Mouse (Mus musculus) lung, embryonic 14.5 days (tissue): ENCODE measurements around the gene Npas3. TPM values are rescaled to one million over a fixed set of nuclear protein-coding genes. Genes with fewer than 3 reads are reported as not detected.

Experiments
- ATAC-seq: fragments of 200-750 bp; cut with Nextera tagmentation; 2 replicates; pipeline ENCODE4 v1.8.0; 2017; ENCODE audit warnings: mild to moderate bottlenecking, moderate TSS enrichment, moderate library complexity; ENCODE audit not compliant: insufficient read depth
- DNase-seq: peaks from one replicate; pipeline ENCODE4 v3.0.0-alpha.2; 2015
- H3K27ac ChIP-seq: fragments of 300-500 bp; sonication (generic); 2 replicates; pipeline ENCODE4 v1.5.1; 2014; ENCODE audit warnings: low read depth, mild to moderate bottlenecking, moderate library complexity
- H3K27me3 ChIP-seq: fragments of 300-500 bp; sonication (generic); 2 replicates; pipeline ENCODE4 v1.6.1; 2014; ENCODE audit warnings: low read length, control low read depth; ENCODE audit not compliant: insufficient read depth
- H3K36me3 ChIP-seq: fragments of 300-500 bp; sonication (generic); 2 replicates; pipeline ENCODE4 v1.6.1; 2014; ENCODE audit warnings: control low read depth; ENCODE audit not compliant: insufficient read depth
- H3K4me1 ChIP-seq: fragments of 300-500 bp; sonication (generic); 2 replicates; pipeline ENCODE4 v1.6.1; 2014; ENCODE audit warnings: antibody characterized with exemption, control low read depth; ENCODE audit not compliant: insufficient read depth
- H3K4me2 ChIP-seq: fragments of 300-500 bp; sonication (generic); 2 replicates; pipeline ENCODE4 v1.6.1; 2014; ENCODE audit warnings: mild to moderate bottlenecking
- H3K4me3 ChIP-seq: fragments of 300-500 bp; sonication (generic); 2 replicates; pipeline ENCODE4 v1.5.1; 2014; ENCODE audit warnings: low read depth, low read length
- H3K9ac ChIP-seq: fragments of 300-500 bp; sonication (generic); 2 replicates; pipeline ENCODE4 v1.6.1; 2014
- H3K9me3 ChIP-seq: fragments of 300-500 bp; sonication (generic); 2 replicates; pipeline ENCODE4 v1.6.1; 2016; ENCODE audit warnings: low read depth, low read length, control low read depth
- CTCF ChIP-seq: IDR thresholded peaks from 2 replicates; pipeline ENCODE4 v1.5.1; 2016; ENCODE audit warnings: antibody characterized with exemption, low read depth
- WGBS: fragments of 180-500 bp; shearing (Covaris S2); extraction: QIAGEN DNeasy Blood & Tissue Kit; methylation state at CpG from one replicate; pipeline ENCODE4 v1.1.7; 2014; 5-methylcytosine and 5-hydroxymethylcytosine counted together
- polyA plus RNA-seq: library from polyadenylated mRNA; unstranded; fragments of >200 nt; fragmentation: Nextera tagmentation; extraction: Ambion mirVana; gene quantifications from 2 replicates; pipeline ENCODE4 v1.2.1, GENCODE M21; 2014

Gene Npas3
- polyA plus RNA-seq, 1 experiment from 2014 or later: 0.62 TPM

DNA sequence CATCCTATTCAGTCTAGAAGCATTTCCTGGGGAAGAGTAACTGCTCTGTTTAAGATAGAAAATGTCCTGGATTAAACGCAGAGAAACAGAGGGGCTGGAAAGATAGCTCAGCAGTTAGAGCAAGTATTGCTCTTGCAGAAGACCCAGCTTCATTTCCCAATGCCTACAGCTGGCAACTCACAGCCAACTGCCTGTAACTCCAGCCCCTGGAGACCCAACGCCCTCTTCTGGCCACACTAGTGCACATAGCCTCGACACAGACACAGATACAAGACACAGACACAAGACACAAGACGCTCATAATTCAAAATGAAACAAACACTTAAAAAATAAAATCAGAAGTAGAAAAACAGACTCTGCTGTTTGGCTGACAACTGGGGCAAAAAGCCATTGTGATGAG lies 754.0 kb downstream of the Npas3 start:
- Histone ChIP-seq H3K27me3 (no peaks in the 10 kb centered on the region), H3K9me3 (no peaks in the 10 kb centered on the region), H3K4me2 (no peak overlapping the region), H3K9ac (no peak overlapping the region), H3K27ac (no peak overlapping the region), H3K4me1 (0 out of 2 replicates have a peak, but pooled peaks cover 2% of the 10 kb centered on the region), H3K4me3 (no peak overlapping the region), H3K36me3 (no peaks in the 10 kb centered on the region)
- WGBS: 69% methylated on average over 4 of the region's 4 CpGs
- DNase-seq (no peak), ATAC-seq (no peak)
- 0 out of 2 replicates have a peak, but pooled peaks have one; percentile 21 for TF ChIP-seq CTCF

- Histone ChIP-seq H3K4me1 (0 out of 2 replicates have a peak, but pooled peaks cover 2% of the 10 kb centered on the region), H3K27ac (no peak overlapping the region), H3K9me3 (no peaks in the 10 kb centered on the region), H3K4me3 (no peak overlapping the region), H3K9ac (no peak overlapping the region), H3K36me3 (no peaks in the 10 kb centered on the region), H3K27me3 (no peaks in the 10 kb centered on the region), H3K4me2 (no peak overlapping the region)
- no peak for TF ChIP-seq CTCF
- DNase-seq (no peak), ATAC-seq (no peak)
- 16% methylated on average over 8 of the region's 8 CpGs for WGBS
These were observed 756.1 kb downstream of the Npas3 start for GRCm38 (mm10) chr12:54004606-54005005.

GRCm38 (mm10) chr12:54005546-54005945 lies 757.1 kb downstream of the Npas3 start:
- no peaks in the 10 kb centered on the region for H3K36me3 ChIP-seq
- no peak for TF ChIP-seq CTCF
- no peaks in the 10 kb centered on the region for H3K27me3 ChIP-seq
- H3K4me3 ChIP-seq: no peak overlapping the region
- H3K9ac ChIP-seq: no peak overlapping the region
- H3K4me1 ChIP-seq: 0 out of 2 replicates have a peak, but pooled peaks cover 2% of the 10 kb centered on the region
- H3K9me3 ChIP-seq: no peaks in the 10 kb centered on the region
- H3K27ac ChIP-seq: no peak overlapping the region
- DNase-seq (no peak), ATAC-seq (no peak)
- H3K4me2 ChIP-seq: no peak overlapping the region
- 48% methylated on average over 4 of the region's 4 CpGs for WGBS

DNA sequence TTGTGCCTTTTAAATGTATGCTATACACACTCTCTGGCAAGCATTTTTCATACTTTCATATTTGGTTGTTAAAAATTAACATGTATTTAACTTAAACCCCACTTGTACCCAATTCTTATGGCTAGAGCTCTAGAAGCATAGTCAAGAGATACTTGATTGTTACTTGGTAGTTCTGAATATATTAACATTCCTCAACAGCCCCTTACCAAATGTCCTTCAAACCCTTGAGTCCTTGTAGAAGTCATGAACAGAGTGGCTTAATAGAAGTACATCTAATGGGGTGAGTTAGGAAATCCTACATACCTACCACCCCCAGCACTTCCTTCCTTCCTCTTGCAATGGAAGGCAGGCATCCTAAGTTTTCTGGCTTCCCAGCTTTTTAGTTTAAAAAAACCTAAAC lies 766.8 kb downstream of the Npas3 start:
- Histone ChIP-seq H3K27me3 (no peaks in the 10 kb centered on the region), H3K4me1 (no peaks in the 10 kb centered on the region), H3K36me3 (no peaks in the 10 kb centered on the region), H3K9me3 (no peaks in the 10 kb centered on the region), H3K27ac (no peak overlapping the region), H3K4me3 (no peak overlapping the region), H3K9ac (no peak overlapping the region), H3K4me2 (no peak overlapping the region)
- ATAC-seq (no peak), DNase-seq (peak; percentile 15)
- TF ChIP-seq CTCF: no peak

GRCm38 (mm10) chr12:54017949-54018348 lies 769.5 kb downstream of the Npas3 start:
- Histone ChIP-seq H3K4me3 (no peak overlapping the region), H3K9ac (no peak overlapping the region), H3K4me2 (no peak overlapping the region), H3K9me3 (no peaks in the 10 kb centered on the region), H3K36me3 (no peaks in the 10 kb centered on the region), H3K27me3 (no peaks in the 10 kb centered on the region), H3K27ac (no peak overlapping the region), H3K4me1 (no peaks in the 10 kb centered on the region)
- no peak for TF ChIP-seq CTCF
- ATAC-seq: no peak
- WGBS: 73% methylated on average over 8 of the region's 8 CpGs
- no peak for DNase-seq

DNA sequence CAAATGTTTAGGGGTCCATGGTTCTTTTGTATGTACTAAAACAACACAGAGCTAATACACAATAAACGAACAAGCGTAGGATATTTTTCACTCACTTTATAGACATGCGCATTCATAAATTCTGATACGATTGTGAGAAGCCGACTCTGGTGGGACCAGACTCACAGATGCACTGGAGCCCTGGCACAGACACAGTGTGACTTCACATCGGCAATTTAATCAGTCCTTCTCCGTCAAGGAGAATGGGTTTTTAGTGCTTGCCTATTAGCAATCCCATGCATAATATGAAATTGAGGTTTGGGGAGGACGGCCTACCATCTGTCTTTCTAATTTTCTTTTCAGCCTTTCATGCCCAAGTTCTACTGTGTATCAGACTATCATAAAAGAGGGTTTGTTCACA lies 771.5 kb downstream of the Npas3 start:
- Histone ChIP-seq H3K4me3 (no peak overlapping the region), H3K9me3 (no peaks in the 10 kb centered on the region), H3K9ac (no peak overlapping the region), H3K27ac (no peak overlapping the region), H3K36me3 (no peaks in the 10 kb centered on the region), H3K27me3 (0 out of 2 replicates have a peak, but pooled peaks cover 3% of the 10 kb centered on the region), H3K4me2 (no peak overlapping the region), H3K4me1 (no peaks in the 10 kb centered on the region)
- ATAC-seq (no peak), DNase-seq (no peak)
- no peak for TF ChIP-seq CTCF
- WGBS: 93% methylated on average over 8 of the region's 8 CpGs

DNA sequence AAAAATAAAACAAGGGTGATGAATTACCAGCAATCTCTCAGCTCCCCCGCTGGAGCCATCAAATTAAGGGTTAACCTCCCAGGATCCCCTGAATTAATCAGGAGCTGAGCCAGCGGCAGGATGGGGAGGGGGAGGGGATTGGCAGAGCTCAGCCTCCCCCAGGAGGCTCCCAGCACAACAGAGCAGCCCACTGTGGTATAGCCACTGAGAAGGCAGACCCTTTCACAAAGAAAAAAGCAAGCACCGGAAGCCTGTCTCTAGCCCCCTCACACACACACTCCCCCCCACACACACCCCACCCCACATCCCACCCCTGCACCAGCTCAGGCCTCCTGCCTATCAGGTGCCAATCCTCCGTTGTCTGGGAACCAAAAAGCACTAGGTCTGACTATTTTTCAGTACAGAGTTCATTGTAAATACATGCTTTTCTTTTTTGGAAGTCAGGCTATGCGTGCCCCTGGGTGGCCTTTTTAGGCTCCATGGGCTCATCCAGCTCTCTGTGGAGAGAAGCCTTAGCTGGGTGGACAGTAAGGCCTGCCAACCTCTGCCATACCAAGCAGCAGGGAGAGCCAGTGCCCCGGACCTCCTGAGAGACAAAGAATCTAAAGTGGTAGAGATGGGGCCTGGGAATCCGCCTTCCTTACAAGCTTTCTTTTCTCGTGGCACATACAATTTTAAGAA lies 786.3 kb downstream of the Npas3 start:
- no peak for DNase-seq
- no peak for ATAC-seq
- 27% methylated on average over 8 of the region's 8 CpGs for WGBS
- H3K27ac ChIP-seq: no peak overlapping the region
- H3K9me3 ChIP-seq: no peaks in the 10 kb centered on the region
- no peak for TF ChIP-seq CTCF
- no peak overlapping the region for H3K4me3 ChIP-seq
- H3K27me3 ChIP-seq: no peaks in the 10 kb centered on the region
- no peak overlapping the region for H3K4me2 ChIP-seq
- no peaks in the 10 kb centered on the region for H3K36me3 ChIP-seq
- no peak overlapping the region for H3K9ac ChIP-seq
- H3K4me1 ChIP-seq: no peaks in the 10 kb centered on the region
